Mouse (Mus musculus) G1E (cell line): ENCODE measurements around the gene Mybl2. TPM values are rescaled to one million over a fixed set of nuclear protein-coding genes. Genes with fewer than 3 reads are reported as not detected.

Experiments used
- ATAC-seq: 2 replicates; pipeline ENCODE4 v1.8.0; 2016; ENCODE audit warnings: mild to moderate bottlenecking; ENCODE audit not compliant: insufficient number of reproducible peaks, poor library complexity, low FRiP score, severe bottlenecking; ENCODE audit errors: extremely low read depth
- DNase-seq: peaks from one replicate; pipeline ENCODE4 v3.0.0; 2012; ENCODE audit warnings: low spot score
- H3K27me3 ChIP-seq: 2 replicates; pipeline ENCODE4 v1.6.1; 2012; ENCODE audit warnings: mild to moderate bottlenecking, low read length, inconsistent platforms; ENCODE audit not compliant: insufficient read depth
- H3K36me3 ChIP-seq: replicated peaks from 2 replicates; pipeline ENCODE3; 2012; ENCODE audit warnings: mild to moderate bottlenecking, inconsistent platforms
- H3K4me1 ChIP-seq: 2 replicates; pipeline ENCODE4 v1.6.1; 2012; ENCODE audit warnings: low read depth, low read length, inconsistent platforms, mixed read lengths; ENCODE audit not compliant: insufficient read depth
- H3K4me3 ChIP-seq: 2 replicates; pipeline ENCODE4 v1.5.1; 2012; ENCODE audit warnings: low read depth, mild to moderate bottlenecking, inconsistent platforms, low read length, moderate library complexity, mixed read lengths
- H3K9me3 ChIP-seq: replicated peaks from 2 replicates; pipeline ENCODE4 v1.6.1; 2012; ENCODE audit warnings: inconsistent platforms
- CTCF ChIP-seq: IDR thresholded peaks from 2 replicates; pipeline ENCODE4 v1.5.1; 2012; ENCODE audit warnings: low read depth, low read length, inconsistent platforms, mixed read lengths
- GATA1 ChIP-seq: IDR thresholded peaks from 2 replicates; pipeline ENCODE4 v1.6.1; 2012; ENCODE audit warnings: borderline replicate concordance, low read length, inconsistent platforms, mixed read lengths
- GATA2 ChIP-seq: IDR thresholded peaks from 2 replicates; pipeline ENCODE4 v1.6.1; 2012; ENCODE audit warnings: low read depth, low read length, inconsistent platforms, borderline replicate concordance
- POLR2AphosphoS5 ChIP-seq: IDR thresholded peaks from 2 replicates; pipeline ENCODE4 v1.6.1; 2012; ENCODE audit warnings: low read depth, low read length, inconsistent platforms; ENCODE audit not compliant: insufficient replicate concordance
- TAL1 ChIP-seq: conservative IDR thresholded peaks from 2 replicates; pipeline ENCODE4 v1.6.1; 2012; ENCODE audit warnings: low read depth, low read length, inconsistent platforms, mixed read lengths
- polyA plus RNA-seq: library from polyadenylated mRNA; stranded (reverse); fragments of >175 nt; gene quantifications from 2 replicates; pipeline ENCODE4 v1.2.3, GENCODE M21; 2012
- total RNA-seq, 2 experiments: library from RNA; stranded (forward) in 1 of 2; stranded (reverse) in 1 of 2; fragments of 200-1000 nt in 1 of 2; fragments of >200 nt in 1 of 2; fragmentation: Nextera tagmentation in 1 of 2; gene quantifications; 2 replicates each; pipeline ENCODE4 v1.2.3; 2014 to 2017

The Mybl2 gene
- total and polyA plus RNA-seq, 3 experiments: 43.8 to 122 (median 55.2) TPM

GRCm38 (mm10) chr2:163111413-163112201 lies 57.1 kb downstream of the Mybl2 start:
- H3K27me3 ChIP-seq: no peaks in the 10 kb centered on the region; the same call in 1 of the 2 replicates
- no peak for TF ChIP-seq TAL1
- TF ChIP-seq GATA1: no peak
- TF ChIP-seq GATA2: no peak
- no peaks in the 10 kb centered on the region for H3K36me3 ChIP-seq
- ATAC-seq (no peak), DNase-seq (no peak)
- H3K4me1 ChIP-seq: no peaks in the 10 kb centered on the region
- H3K9me3 ChIP-seq: no peaks in the 10 kb centered on the region
- no peak overlapping the region for H3K4me3 ChIP-seq

- ATAC-seq (no peak), DNase-seq (no peak)
- peaks cover 2% of the 10 kb centered on the region for H3K36me3 ChIP-seq
- peaks cover 7% of the 10 kb centered on the region for H3K4me1 ChIP-seq
- TF ChIP-seq TAL1: no peak
- no peak for TF ChIP-seq GATA2
- TF ChIP-seq GATA1: no peak
- no peak for TF ChIP-seq POLR2AphosphoS5
- TF ChIP-seq CTCF: no peak
- H3K4me3 ChIP-seq: no peak overlapping the region
- no peaks in the 10 kb centered on the region for H3K9me3 ChIP-seq
- H3K27me3 ChIP-seq: no peaks in the 10 kb centered on the region
Measured at GRCm38 (mm10) chr2:163120626-163121352, 66.3 kb downstream of the Mybl2 start.

- no peak overlapping the region for H3K4me3 ChIP-seq
- H3K4me1 ChIP-seq: peaks cover 7% of the 10 kb centered on the region
- H3K9me3 ChIP-seq: no peaks in the 10 kb centered on the region
- no peak for TF ChIP-seq GATA2
- no peak for TF ChIP-seq CTCF
- TF ChIP-seq POLR2AphosphoS5: no peak
- TF ChIP-seq GATA1: no peak
- no peak for TF ChIP-seq TAL1
- H3K36me3 ChIP-seq: peaks cover 2% of the 10 kb centered on the region
- H3K27me3 ChIP-seq: no peaks in the 10 kb centered on the region
- no peak for ATAC-seq
- no peak for DNase-seq
Measured at GRCm38 (mm10) chr2:163121353-163121660, 66.8 kb downstream of the Mybl2 start.

GRCm38 (mm10) chr2:163122319-163122718 lies 67.8 kb downstream of the Mybl2 start:
- Histone ChIP-seq H3K4me1 (peaks cover 7% of the 10 kb centered on the region), H3K36me3 (peaks cover 2% of the 10 kb centered on the region), H3K4me3 (peak overlapping the region; percentile 38; the same call in 1 of the 2 replicates), H3K9me3 (no peaks in the 10 kb centered on the region), H3K27me3 (no peaks in the 10 kb centered on the region)
- TF ChIP-seq TAL1: no peak
- TF ChIP-seq GATA2: no peak
- no peak for TF ChIP-seq CTCF
- no peak for TF ChIP-seq GATA1
- no peak for TF ChIP-seq POLR2AphosphoS5
- DNase-seq: no peak
- ATAC-seq: no peak

DNA sequence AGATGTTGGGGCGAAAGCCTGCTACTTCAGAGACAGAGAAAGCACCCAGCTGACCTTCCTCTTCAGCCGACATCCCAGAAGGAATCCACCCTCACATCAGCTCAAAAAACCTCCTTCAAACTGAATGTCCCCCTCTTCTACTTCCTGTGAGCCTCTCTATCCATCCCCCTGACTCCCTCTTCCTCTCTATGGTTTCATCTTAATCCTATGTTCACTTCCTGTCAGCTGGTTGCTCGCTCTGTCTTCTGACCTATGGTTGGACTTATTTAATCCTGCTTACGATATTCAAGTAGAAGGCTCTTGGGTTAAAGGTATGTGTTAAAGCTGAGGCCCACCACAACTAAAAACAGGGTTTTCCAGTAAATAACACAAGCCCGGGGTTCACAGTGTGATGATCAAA lies 69.0 kb downstream of the Mybl2 start:
- H3K9me3 ChIP-seq: no peaks in the 10 kb centered on the region
- peak overlapping the region; percentile 67 for H3K4me3 ChIP-seq
- ATAC-seq (peak; percentile 63), DNase-seq (no peak)
- H3K27me3 ChIP-seq: no peaks in the 10 kb centered on the region
- peaks cover 7% of the 10 kb centered on the region for H3K4me1 ChIP-seq
- peaks cover 2% of the 10 kb centered on the region for H3K36me3 ChIP-seq
- TF ChIP-seq GATA2 (no peak), TAL1 (no peak), POLR2AphosphoS5 (no peak), GATA1 (no peak), CTCF (no peak)

GRCm38 (mm10) chr2:163130837-163131236 lies 76.3 kb downstream of the Mybl2 start:
- H3K36me3 ChIP-seq: no peaks in the 10 kb centered on the region
- H3K9me3 ChIP-seq: no peaks in the 10 kb centered on the region
- no peak for ATAC-seq
- no peak for TF ChIP-seq TAL1
- TF ChIP-seq POLR2AphosphoS5: no peak
- TF ChIP-seq CTCF: no peak
- DNase-seq: no peak
- H3K4me1 ChIP-seq: no peaks in the 10 kb centered on the region
- H3K27me3 ChIP-seq: no peaks in the 10 kb centered on the region
- H3K4me3 ChIP-seq: no peak overlapping the region
